Mouse (Mus musculus): Measurements from ENCODE around the gene Nup188. TPM values are rescaled to one million over a fixed set of nuclear protein-coding genes. Genes with fewer than 3 reads are reported as not detected.

Nup188 gene
- polyA plus RNA-seq, 1 experiment = 54.6 TPM

GRCm38 (mm10) chr2:30309351-30309750 is 23.2 kb downstream of the Nup188 start:
- Histone ChIP-seq H3K79me3 (ENCODE audit: low read depth) (no peaks in the 10 kb centered on the region), H3K27me3 (ENCODE audit: control insufficient read depth, insufficient read depth, insufficient read length) (no peaks in the 10 kb centered on the region), H3K4me3 (ENCODE audit: insufficient read depth, poor library complexity, severe bottlenecking) (no peak overlapping the region), H3K36me3 (ENCODE audit: control insufficient read depth, insufficient read depth) (peaks cover 97% of the 10 kb centered on the region), H3ac (ENCODE audit: control insufficient read depth, insufficient read length, low read depth) (no peak overlapping the region), H3K79me2 (ENCODE audit: control insufficient read depth, insufficient read depth) (no peaks in the 10 kb centered on the region)
- TF ChIP-seq FOSL1 (IDR thresholded peaks at IDR 0.05; ENCODE audit: insufficient read depth, low read length, poor library complexity, severe bottlenecking) (no peak), MYOG (IDR thresholded peaks at IDR 0.05; ENCODE audit: control insufficient read depth, extremely low read depth, insufficient read length) (no peak), MAX (IDR thresholded peaks at IDR 0.05) (no peak), CEBPB (IDR thresholded peaks at IDR 0.05; ENCODE audit: low read depth) (no peak), USF1 (IDR thresholded peaks at IDR 0.05; ENCODE audit: low read depth) (no peak)

DNA sequence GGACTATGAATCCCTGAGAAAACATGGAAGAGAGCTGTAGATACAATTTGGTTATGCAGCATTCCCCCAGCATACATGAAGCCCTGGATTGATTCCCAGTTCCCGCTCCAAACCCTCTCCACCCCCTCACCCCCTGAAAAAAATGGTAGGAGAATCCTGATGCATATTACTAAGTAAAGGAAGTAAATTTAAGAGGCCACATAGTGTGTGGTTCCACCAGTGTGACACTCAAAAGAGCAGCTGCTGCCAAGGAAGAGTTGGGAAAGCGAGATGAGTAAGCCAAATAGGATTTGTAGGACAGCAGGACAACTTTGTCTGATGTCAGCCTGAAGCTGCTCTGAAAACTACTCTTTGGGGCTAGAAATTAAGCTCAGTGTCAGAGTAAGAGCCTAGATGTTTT is 25.3 kb downstream of the Nup188 start:
- H3K36me3 ChIP-seq (ENCODE audit: control insufficient read depth, insufficient read depth) = peaks cover 97% of the 10 kb centered on the region
- TF ChIP-seq MAX (IDR thresholded peaks at IDR 0.05) = no peak
- TF ChIP-seq MYOD1 (IDR thresholded peaks at IDR 0.05; ENCODE audit: control insufficient read depth, insufficient read length, low read depth) = no peak
- no peak for TF ChIP-seq CEBPB (IDR thresholded peaks at IDR 0.05; ENCODE audit: low read depth)
- no peak for TF ChIP-seq USF1 (IDR thresholded peaks at IDR 0.05; ENCODE audit: low read depth)
- TF ChIP-seq FOSL1 (IDR thresholded peaks at IDR 0.05; ENCODE audit: insufficient read depth, low read length, poor library complexity, severe bottlenecking) = no peak
- TF ChIP-seq MYOG (IDR thresholded peaks at IDR 0.05; ENCODE audit: control insufficient read depth, extremely low read depth, insufficient read length) = no peak
- TF ChIP-seq CTCF (IDR thresholded peaks at IDR 0.05; ENCODE audit: control insufficient read depth, insufficient read depth, insufficient read length) = no peak
- no peaks in the 10 kb centered on the region for H3K79me2 ChIP-seq (ENCODE audit: control insufficient read depth, insufficient read depth)
- no peak overlapping the region for H3K4me3 ChIP-seq (ENCODE audit: insufficient read depth, poor library complexity, severe bottlenecking)
- no peaks in the 10 kb centered on the region for H3K79me3 ChIP-seq (ENCODE audit: low read depth)
- H3ac ChIP-seq (ENCODE audit: control insufficient read depth, insufficient read length, low read depth) = no peak overlapping the region
- no peaks in the 10 kb centered on the region for H3K27me3 ChIP-seq (ENCODE audit: control insufficient read depth, insufficient read depth, insufficient read length)

DNA sequence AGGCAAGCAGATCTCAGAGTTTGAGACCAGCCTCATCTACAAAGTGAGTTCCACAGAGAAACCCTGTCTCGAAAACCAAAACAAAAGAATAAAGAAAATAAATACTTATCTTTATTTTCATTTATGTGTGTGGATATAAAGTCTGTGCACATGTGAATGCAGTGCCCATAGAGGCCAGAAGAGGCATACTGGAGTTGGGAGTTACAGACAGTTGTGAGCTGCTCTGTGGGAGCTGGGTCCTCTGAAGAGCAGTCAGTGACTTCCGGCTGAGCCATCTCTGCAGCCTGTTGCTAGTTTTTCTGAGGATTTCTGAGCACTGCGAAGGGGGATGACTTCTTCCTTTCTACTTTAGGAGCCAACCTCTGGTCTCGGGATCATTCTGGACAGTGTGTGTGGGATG is 29.9 kb downstream of the Nup188 start:
- Histone ChIP-seq H3ac (ENCODE audit: control insufficient read depth, insufficient read length, low read depth) (no peak overlapping the region), H3K27me3 (ENCODE audit: control insufficient read depth, insufficient read depth, insufficient read length) (no peaks in the 10 kb centered on the region), H3K79me2 (ENCODE audit: control insufficient read depth, insufficient read depth) (no peaks in the 10 kb centered on the region), H3K36me3 (ENCODE audit: control insufficient read depth, insufficient read depth) (peaks cover 95% of the 10 kb centered on the region), H3K79me3 (ENCODE audit: low read depth) (no peaks in the 10 kb centered on the region), H3K4me3 (ENCODE audit: insufficient read depth, poor library complexity, severe bottlenecking) (no peak overlapping the region)
- TF ChIP-seq FOSL1 (IDR thresholded peaks at IDR 0.05; ENCODE audit: insufficient read depth, low read length, poor library complexity, severe bottlenecking) (no peak), USF1 (IDR thresholded peaks at IDR 0.05; ENCODE audit: low read depth) (no peak), MYOG (IDR thresholded peaks at IDR 0.05; ENCODE audit: control insufficient read depth, extremely low read depth, insufficient read length) (no peak), CEBPB (IDR thresholded peaks at IDR 0.05; ENCODE audit: low read depth) (no peak), MYOD1 (IDR thresholded peaks at IDR 0.05; ENCODE audit: control insufficient read depth, insufficient read length, low read depth) (no peak), MAX (IDR thresholded peaks at IDR 0.05) (no peak), CTCF (IDR thresholded peaks at IDR 0.05; ENCODE audit: control insufficient read depth, insufficient read depth, insufficient read length) (no peak)

GRCm38 (mm10) chr2:30316955-30317354 is 30.8 kb downstream of the Nup188 start:
- Histone ChIP-seq H3K4me3 (ENCODE audit: insufficient read depth, poor library complexity, severe bottlenecking) (no peak overlapping the region), H3ac (ENCODE audit: control insufficient read depth, insufficient read length, low read depth) (no peak overlapping the region), H3K79me3 (ENCODE audit: low read depth) (no peaks in the 10 kb centered on the region), H3K27me3 (ENCODE audit: control insufficient read depth, insufficient read depth, insufficient read length) (no peaks in the 10 kb centered on the region), H3K79me2 (ENCODE audit: control insufficient read depth, insufficient read depth) (no peaks in the 10 kb centered on the region), H3K36me3 (ENCODE audit: control insufficient read depth, insufficient read depth) (peaks cover 97% of the 10 kb centered on the region)
- TF ChIP-seq CEBPB (IDR thresholded peaks at IDR 0.05; ENCODE audit: low read depth) (no peak), FOSL1 (IDR thresholded peaks at IDR 0.05; ENCODE audit: insufficient read depth, low read length, poor library complexity, severe bottlenecking) (no peak), MYOD1 (IDR thresholded peaks at IDR 0.05; ENCODE audit: control insufficient read depth, insufficient read length, low read depth) (no peak), USF1 (IDR thresholded peaks at IDR 0.05; ENCODE audit: low read depth) (no peak), CTCF (IDR thresholded peaks at IDR 0.05; ENCODE audit: control insufficient read depth, insufficient read depth, insufficient read length) (no peak), MYOG (IDR thresholded peaks at IDR 0.05; ENCODE audit: control insufficient read depth, extremely low read depth, insufficient read length) (no peak), MAX (IDR thresholded peaks at IDR 0.05) (no peak)

GRCm38 (mm10) chr2:30319260-30319659 is 33.1 kb downstream of the Nup188 start:
- Histone ChIP-seq H3K79me2 (ENCODE audit: control insufficient read depth, insufficient read depth) (no peaks in the 10 kb centered on the region), H3K27me3 (ENCODE audit: control insufficient read depth, insufficient read depth, insufficient read length) (no peaks in the 10 kb centered on the region), H3K36me3 (ENCODE audit: control insufficient read depth, insufficient read depth) (peaks cover 96% of the 10 kb centered on the region), H3K4me3 (ENCODE audit: insufficient read depth, poor library complexity, severe bottlenecking) (no peak overlapping the region), H3ac (ENCODE audit: control insufficient read depth, insufficient read length, low read depth) (no peak overlapping the region), H3K79me3 (ENCODE audit: low read depth) (no peaks in the 10 kb centered on the region)
- TF ChIP-seq FOSL1 (IDR thresholded peaks at IDR 0.05; ENCODE audit: insufficient read depth, low read length, poor library complexity, severe bottlenecking) (no peak), CEBPB (IDR thresholded peaks at IDR 0.05; ENCODE audit: low read depth) (no peak), MYOD1 (IDR thresholded peaks at IDR 0.05; ENCODE audit: control insufficient read depth, insufficient read length, low read depth) (no peak), CTCF (IDR thresholded peaks at IDR 0.05; ENCODE audit: control insufficient read depth, insufficient read depth, insufficient read length) (no peak), USF1 (IDR thresholded peaks at IDR 0.05; ENCODE audit: low read depth) (no peak), MAX (IDR thresholded peaks at IDR 0.05) (no peak), MYOG (IDR thresholded peaks at IDR 0.05; ENCODE audit: control insufficient read depth, extremely low read depth, insufficient read length) (no peak)

GRCm38 (mm10) chr2:30323111-30323510 is 36.9 kb downstream of the Nup188 start:
- H3K79me2 ChIP-seq (ENCODE audit: control insufficient read depth, insufficient read depth) = no peaks in the 10 kb centered on the region
- TF ChIP-seq CEBPB (IDR thresholded peaks at IDR 0.05; ENCODE audit: low read depth) = no peak
- no peak for TF ChIP-seq USF1 (IDR thresholded peaks at IDR 0.05; ENCODE audit: low read depth)
- no peak for TF ChIP-seq MAX (IDR thresholded peaks at IDR 0.05)
- TF ChIP-seq FOSL1 (IDR thresholded peaks at IDR 0.05; ENCODE audit: insufficient read depth, low read length, poor library complexity, severe bottlenecking) = no peak
- no peak for TF ChIP-seq CTCF (IDR thresholded peaks at IDR 0.05; ENCODE audit: control insufficient read depth, insufficient read depth, insufficient read length)
- no peak for TF ChIP-seq MYOG (IDR thresholded peaks at IDR 0.05; ENCODE audit: control insufficient read depth, extremely low read depth, insufficient read length)
- no peak for TF ChIP-seq MYOD1 (IDR thresholded peaks at IDR 0.05; ENCODE audit: control insufficient read depth, insufficient read length, low read depth)
- H3K79me3 ChIP-seq (ENCODE audit: low read depth) = no peaks in the 10 kb centered on the region
- no peaks in the 10 kb centered on the region for H3K27me3 ChIP-seq (ENCODE audit: control insufficient read depth, insufficient read depth, insufficient read length)
- no peak overlapping the region for H3K4me3 ChIP-seq (ENCODE audit: insufficient read depth, poor library complexity, severe bottlenecking)
- peaks cover 95% of the 10 kb centered on the region for H3K36me3 ChIP-seq (ENCODE audit: control insufficient read depth, insufficient read depth)
- H3ac ChIP-seq (ENCODE audit: control insufficient read depth, insufficient read length, low read depth) = no peak overlapping the region
